Mouse (Mus musculus): ENCODE measurements around the gene Fxyd1.

- no peak for TF ChIP-seq CTCF (IDR thresholded peaks at IDR 0.05; ENCODE audit: borderline replicate concordance, insufficient read depth, low read length)
- no peak for TF ChIP-seq POLR2A (IDR thresholded peaks at IDR 0.05; ENCODE audit: low read depth, low read length)
These were observed 17.2 kb upstream of the Fxyd1 start for GRCm38 (mm10) chr7:31074061-31074712.

Data from embryonic fibroblast, embryonic 13.5 days (primary cell).